Mouse (Mus musculus) thymus, adult 2 months (tissue): ENCODE measurements at regions not wholly inside any gene's neighbourhood (a gene's known extent, or its start where the extent isn't known, plus 50 kb on each side); places are given as distances from the start of the nearest gene placed in this dataset.

Source experiments
- CTCF ChIP-seq: fragments of 200-500 bp; IDR thresholded peaks from 2 replicates; pipeline ENCODE4 v1.5.1; 2012; ENCODE audit warnings: mild to moderate bottlenecking, control low read depth, low read length, moderate library complexity, borderline replicate concordance; ENCODE audit not compliant: control insufficient read depth, poor library complexity, insufficient read depth; ENCODE audit errors: extremely low read depth
- POLR2A ChIP-seq: fragments of 200-500 bp; IDR thresholded peaks from 2 replicates; pipeline ENCODE4 v1.6.1; 2012; ENCODE audit warnings: mild to moderate bottlenecking, low read length, control low read depth, moderate library complexity; ENCODE audit not compliant: control insufficient read depth, poor library complexity, insufficient read depth; ENCODE audit errors: extremely low read depth

- TF ChIP-seq POLR2A, result no peak
- TF ChIP-seq CTCF, result no peak
Observed at GRCm38 (mm10) chr13:115188066-115188465, 86.3 kb upstream of the Itga1 start.
